ENCODE assay signal across 9 mouse cellular contexts in genomic region chr2:21963343-21964026, GRCm38 (mm10).
DNase-seq lines count a peak whose midpoint lies in the region; ATAC-seq and TF ChIP-seq lines count a peak whose summit lies in the region.
"Had no signal": no experiment of that assay in that cellular context is flagged by ENCODE, and none has a peak within 500 bp of the region (broad histone marks: within the 10 kb centered on the region; RNA-seq: fewer than 3 reads in every experiment).

No protein-coding gene starts in this region.

- intact Hi-C loops in heart, postnatal 10 days (cut with DNase I): no loop called here
- intact Hi-C loops in left cerebral cortex, postnatal 25 days (cut with DNase I): no loop called here

- DNase-seq in heart, embryonic 10.5 days (ENCODE audit: low spot score): no peak
- DNase-seq in heart, postnatal 10 days: no peak
- no peak for DNase-seq in G1E (ENCODE audit: low spot score)
- no peak for DNase-seq in hindbrain, embryonic 10.5 days (ENCODE audit: low spot score)
- no peak for DNase-seq in liver, postnatal 0 days
- DNase-seq in ovary, postnatal 10 days (ENCODE audit: low spot score): no peak
- DNase-seq in left cerebral cortex, postnatal 25 days (ENCODE audit: low spot score in 2 of 2): no peak
- no peak for DNase-seq in adrenal gland, postnatal 10 days
- DNase-seq: right cerebral cortex, postnatal 14 days had no signal

- ATAC-seq in G1E (ENCODE audit: extremely low read depth, insufficient number of reproducible peaks, low FRiP score, poor library complexity, severe bottlenecking): peak; percentile 19
- ATAC-seq in liver, postnatal 0 days: peak; percentile 72

- no peaks in the 10 kb centered on the region for H3K9me3 ChIP-seq in heart, embryonic 10.5 days
- peaks cover 5% of the 10 kb centered on the region; the same call in 1 of the 2 replicates for H3K9me3 ChIP-seq in G1E (replicated peaks)
- H3K9me3 ChIP-seq in hindbrain, embryonic 10.5 days: no peaks in the 10 kb centered on the region
- H3K9me3 ChIP-seq in liver, postnatal 0 days (ENCODE audit: low read length): no peaks in the 10 kb centered on the region

- H3K4me1 ChIP-seq in heart, embryonic 10.5 days: peaks cover 12% of the 10 kb centered on the region
- peaks cover 54% of the 10 kb centered on the region for H3K4me1 ChIP-seq in G1E (ENCODE audit: insufficient read depth, low read depth, low read length)
- peaks cover 16% of the 10 kb centered on the region for H3K4me1 ChIP-seq in hindbrain, embryonic 10.5 days (replicated peaks)
- 0 out of 2 replicates have a peak, but pooled peaks cover 4% of the 10 kb centered on the region for H3K4me1 ChIP-seq in liver, postnatal 0 days (ENCODE audit: insufficient read depth)

- H3K27me3 ChIP-seq in heart, embryonic 10.5 days (ENCODE audit: insufficient read depth, poor library complexity, severe bottlenecking): no peaks in the 10 kb centered on the region
- no peaks in the 10 kb centered on the region for H3K27me3 ChIP-seq in G1E (ENCODE audit: insufficient read depth, low read length)
- H3K27me3 ChIP-seq in hindbrain, embryonic 10.5 days (ENCODE audit: insufficient read depth, poor library complexity, severe bottlenecking): no peaks in the 10 kb centered on the region
- no peaks in the 10 kb centered on the region for H3K27me3 ChIP-seq in liver, postnatal 0 days (ENCODE audit: insufficient read depth, low read length)

- peak overlapping the region; percentile 78 for H3K27ac ChIP-seq in heart, embryonic 10.5 days
- peak overlapping the region; percentile 77 for H3K27ac ChIP-seq in hindbrain, embryonic 10.5 days
- no peak overlapping the region for H3K27ac ChIP-seq in liver, postnatal 0 days (ENCODE audit: low read depth)

- H3K4me2 ChIP-seq in liver, postnatal 0 days (ENCODE audit: low read depth, low read length): peak overlapping the region; percentile 48

- no peak for TF ChIP-seq EP300 in liver, postnatal 0 days (IDR thresholded peaks at IDR 0.05; ENCODE audit: low read depth)

- no peak for TF ChIP-seq CTCF in G1E (IDR thresholded peaks at IDR 0.05; ENCODE audit: low read depth, low read length)
- TF ChIP-seq CTCF in liver, postnatal 0 days (IDR thresholded peaks at IDR 0.05; ENCODE audit: low read depth): no peak

- WGBS in heart, embryonic 10.5 days: 6% methylated on average over 7 of the region's 7 CpGs
- WGBS in hindbrain, embryonic 10.5 days: 9% methylated on average over 7 of the region's 7 CpGs
- WGBS in liver, postnatal 0 days (ENCODE audit: insufficient replicate concordance): 9% methylated on average over 7 of the region's 7 CpGs

- peak overlapping the region; percentile 48 for H3K4me3 ChIP-seq in heart, embryonic 10.5 days
- peak overlapping the region; percentile 57; the same call in 1 of the 2 replicates for H3K4me3 ChIP-seq in G1E (ENCODE audit: low read depth, low read length)
- peak overlapping the region; percentile 34 for H3K4me3 ChIP-seq in hindbrain, embryonic 10.5 days
- no peak overlapping the region for H3K4me3 ChIP-seq in liver, postnatal 0 days (ENCODE audit: low read depth, low read length)

- H3K9ac ChIP-seq in liver, postnatal 0 days (replicated peaks): no peak overlapping the region

- H3K36me3 ChIP-seq in heart, embryonic 10.5 days: no peaks in the 10 kb centered on the region
- H3K36me3 ChIP-seq in G1E (replicated peaks): no peaks in the 10 kb centered on the region
- H3K36me3 ChIP-seq in hindbrain, embryonic 10.5 days: no peaks in the 10 kb centered on the region
- H3K36me3 ChIP-seq in liver, postnatal 0 days (replicated peaks; ENCODE audit: insufficient read depth, low read length): no peaks in the 10 kb centered on the region
